In genomic region chr16:20199501-20200201, GRCm38 (mm10) we compare ENCODE assay signal across 22 mouse cellular contexts. TPM values are rescaled to one million over a fixed set of nuclear protein-coding genes. Genes with fewer than 3 reads are reported as not detected.
DNase-seq lines count a peak whose midpoint lies in the region; ATAC-seq and TF ChIP-seq lines count a peak whose summit lies in the region.
"Had no signal": no experiment of that assay in that cellular context is flagged by ENCODE, and none has a peak within 500 bp of the region (broad histone marks: within the 10 kb centered on the region; RNA-seq: fewer than 3 reads in every experiment).

No protein-coding gene starts in this region.

- no peaks in the 10 kb centered on the region for H3K9me3 ChIP-seq in hindbrain, embryonic 16.5 days (ENCODE audit: control insufficient read depth, low read length)
- H3K9me3 ChIP-seq in hindbrain, postnatal 0 days (ENCODE audit: low read length): no peaks in the 10 kb centered on the region
- H3K9me3 ChIP-seq in stomach, postnatal 0 days (ENCODE audit: control insufficient read depth, low read length): no peaks in the 10 kb centered on the region
- H3K9me3 ChIP-seq: forebrain, embryonic 15.5 days; liver, embryonic 13.5 days; neural tube, embryonic 13.5 days; stomach, embryonic 15.5 days had no signal

- TF ChIP-seq EP300 in stomach, postnatal 0 days (optimal IDR thresholded peaks at IDR 0.05): no peak

- TF ChIP-seq CTCF in hindbrain, postnatal 0 days (IDR thresholded peaks at IDR 0.05; ENCODE audit: low read depth): no peak
- TF ChIP-seq CTCF in stomach, postnatal 0 days (IDR thresholded peaks at IDR 0.05; ENCODE audit: low read depth): peak; percentile 46

- no peak overlapping the region for H3K9ac ChIP-seq in hindbrain, embryonic 16.5 days (ENCODE audit: low read depth, low read length)
- H3K9ac ChIP-seq in hindbrain, postnatal 0 days (replicated peaks; ENCODE audit: low read length): no peak overlapping the region
- no peak overlapping the region for H3K9ac ChIP-seq in stomach, postnatal 0 days (ENCODE audit: low read length)
- H3K9ac ChIP-seq: forebrain, embryonic 15.5 days; liver, embryonic 13.5 days; neural tube, embryonic 13.5 days; stomach, embryonic 15.5 days had no signal

- H3K27me3 ChIP-seq in hindbrain, embryonic 16.5 days (replicated peaks; ENCODE audit: control insufficient read depth, insufficient read depth, low read length): no peaks in the 10 kb centered on the region
- H3K27me3 ChIP-seq in hindbrain, postnatal 0 days (ENCODE audit: insufficient read depth, low read length): no peaks in the 10 kb centered on the region
- H3K27me3 ChIP-seq in stomach, postnatal 0 days (ENCODE audit: control insufficient read depth, insufficient read depth, low read length): no peaks in the 10 kb centered on the region
- H3K27me3 ChIP-seq: forebrain, embryonic 15.5 days; liver, embryonic 13.5 days; megakaryocyte, embryonic 14.5 days; neural tube, embryonic 13.5 days; stomach, embryonic 15.5 days had no signal

- no peak for DNase-seq in hindbrain, postnatal 0 days (ENCODE audit: low spot score)
- peak; percentile 26 for DNase-seq in thymus, postnatal 4 days
- no peak for DNase-seq in thymus, postnatal 10 days (ENCODE audit: low spot score in 2 of 2)
- DNase-seq in ZHBTc4 (ENCODE audit: low read depth, low spot score): peak; percentile 28
- no peak for DNase-seq in stomach, postnatal 0 days (ENCODE audit: low spot score)
- DNase-seq in thymus, postnatal 25 days: no peak
- DNase-seq in spleen, adult 12 weeks (ENCODE audit: low spot score): no peak
- DNase-seq: cerebellum, adult 11-12 months; gastrocnemius, postnatal 25 days; heart, postnatal 4 days; liver, embryonic 13.5 days; lung, postnatal 10 days; right cerebral cortex, postnatal 4 days had no signal

- whole genome bisulfite sequencing in hindbrain, embryonic 16.5 days: 93% methylated on average over 5 of the region's 5 CpGs
- 93% methylated on average over 5 of the region's 5 CpGs for WGBS in hindbrain, postnatal 0 days
- WGBS in stomach, postnatal 0 days: 65% methylated on average over 5 of the region's 5 CpGs

- H3K27ac ChIP-seq in hindbrain, embryonic 16.5 days (ENCODE audit: low read depth, low read length): no peak overlapping the region
- no peak overlapping the region for H3K27ac ChIP-seq in hindbrain, postnatal 0 days
- no peak overlapping the region; the same call in 1 of the 2 replicates for H3K27ac ChIP-seq in stomach, postnatal 0 days (replicated peaks)
- H3K27ac ChIP-seq: forebrain, embryonic 15.5 days; liver, embryonic 13.5 days; neural tube, embryonic 13.5 days had no signal

- no peaks in the 10 kb centered on the region for H3K4me1 ChIP-seq in hindbrain, embryonic 16.5 days (ENCODE audit: control insufficient read depth, insufficient read depth, low read depth, low read length)
- no peaks in the 10 kb centered on the region for H3K4me1 ChIP-seq in hindbrain, postnatal 0 days (ENCODE audit: insufficient read depth, low read length)
- no peaks in the 10 kb centered on the region for H3K4me1 ChIP-seq in stomach, postnatal 0 days (replicated peaks; ENCODE audit: control insufficient read depth, insufficient read depth)
- H3K4me1 ChIP-seq: forebrain, embryonic 15.5 days; neural tube, embryonic 13.5 days; stomach, embryonic 15.5 days had no signal

- ATAC-seq in hindbrain, embryonic 16.5 days: peak; percentile 54; the same call in 1 of the 2 replicates
- ATAC-seq in hindbrain, postnatal 0 days: no peak
- ATAC-seq in stomach, postnatal 0 days (ENCODE audit: low FRiP score, low TSS enrichment): no peak
- ATAC-seq: CD4-positive, CD25-positive, alpha-beta regulatory T cell, adult 4 months; forebrain, embryonic 15.5 days had no signal

- no peak overlapping the region for H3K4me3 ChIP-seq in hindbrain, embryonic 16.5 days (ENCODE audit: low read length)
- no peak overlapping the region for H3K4me3 ChIP-seq in hindbrain, postnatal 0 days (ENCODE audit: low read length)
- no peak overlapping the region for H3K4me3 ChIP-seq in stomach, postnatal 0 days (ENCODE audit: low read depth, low read length)
- H3K4me3 ChIP-seq: forebrain, embryonic 15.5 days; liver, embryonic 13.5 days; megakaryocyte, embryonic 14.5 days; neural tube, embryonic 13.5 days; stomach, embryonic 15.5 days had no signal

- H3K36me3 ChIP-seq in hindbrain, embryonic 16.5 days (ENCODE audit: control insufficient read depth, insufficient read depth, low read length): peaks cover 27% of the 10 kb centered on the region
- H3K36me3 ChIP-seq in hindbrain, postnatal 0 days (ENCODE audit: insufficient read depth, low read length): peaks cover 49% of the 10 kb centered on the region
- peaks cover 14% of the 10 kb centered on the region; the same call in 1 of the 2 replicates for H3K36me3 ChIP-seq in stomach, postnatal 0 days (ENCODE audit: control insufficient read depth, insufficient read depth, low read length)

- H3K4me2 ChIP-seq in hindbrain, embryonic 16.5 days (ENCODE audit: low read length): no peak overlapping the region
- no peak overlapping the region for H3K4me2 ChIP-seq in hindbrain, postnatal 0 days (ENCODE audit: low read depth, low read length)
- H3K4me2 ChIP-seq in stomach, postnatal 0 days (replicated peaks; ENCODE audit: low read depth): no peak overlapping the region
- H3K4me2 ChIP-seq: forebrain, embryonic 15.5 days; heart, embryonic 11.5 days; liver, embryonic 13.5 days; neural tube, embryonic 13.5 days; stomach, embryonic 15.5 days had no signal

RNA-seq across cellular contexts. Expression of gene Map6d1, which starts 41.5 kb away (rescaled TPM):
- polyA plus RNA-seq in hindbrain, embryonic 16.5 days (2015; fragmentation: Nextera tagmentation; extraction: Ambion mirVana): 7.0 and 7.4 TPM in 2 replicates
- 12.4 and 16.3 TPM in 2 replicates for total RNA-seq in hindbrain, postnatal 0 days (2014; rRNA removed)
- polyA plus RNA-seq in hindbrain, postnatal 0 days (2015; fragmentation: Nextera tagmentation; extraction: Ambion mirVana): 5.2 and 5.3 TPM in 2 replicates
- 0.11 and 0.25 TPM in 2 replicates for polyA plus RNA-seq in stomach, postnatal 0 days (2015; fragmentation: Nextera tagmentation; extraction: Ambion mirVana)
- total RNA-seq: common myeloid progenitor, adult 5-6 weeks; monocyte, adult 5-6 weeks had no signal

RNA-seq across cellular contexts. Expression of gene Yeats2, which starts 58.8 kb away (rescaled TPM):
- 16.5 and 20.6 TPM in 2 replicates for polyA plus RNA-seq in hindbrain, embryonic 16.5 days (2015; fragmentation: Nextera tagmentation; extraction: Ambion mirVana)
- 43.6 and 48.6 TPM in 2 replicates for total RNA-seq in hindbrain, postnatal 0 days (2014; rRNA removed)
- polyA plus RNA-seq in hindbrain, postnatal 0 days (2015; fragmentation: Nextera tagmentation; extraction: Ambion mirVana): 11.1 and 11.4 TPM in 2 replicates
- 6.4 and 6.8 TPM in 2 replicates for polyA plus RNA-seq in stomach, postnatal 0 days (2015; fragmentation: Nextera tagmentation; extraction: Ambion mirVana)

Comparison
In these comparisons a context has a peak if more than half of its experiments do, and no peak if none do; other contexts are left out.
1. DNase-seq: peak in thymus, postnatal 4 days (single experiment) and ZHBTc4 (single experiment); none in hindbrain, postnatal 0 days (single experiment), thymus, postnatal 10 days (0 of 2), stomach, postnatal 0 days (single experiment), thymus, postnatal 25 days (single experiment) and spleen, adult 12 weeks (single experiment).